ENCODE assay signal across 22 mouse cellular contexts in genomic region chr3:41321808-41322207, GRCm38 (mm10).
DNase-seq lines count a peak whose midpoint lies in the region; ATAC-seq and TF ChIP-seq lines count a peak whose summit lies in the region.
"Had no signal": no experiment of that assay in that cellular context is flagged by ENCODE, and none has a peak within 500 bp of the region (broad histone marks: within the 10 kb centered on the region; RNA-seq: fewer than 3 reads in every experiment).

No protein-coding gene starts in this region.

- no peak for TF ChIP-seq CTCF in heart, postnatal 0 days (IDR thresholded peaks at IDR 0.05; ENCODE audit: low read depth)

- H3K27me3 ChIP-seq in heart, embryonic 12.5 days (replicated peaks) = no peaks in the 10 kb centered on the region
- no peaks in the 10 kb centered on the region for H3K27me3 ChIP-seq in heart, postnatal 0 days (ENCODE audit: control insufficient read depth, insufficient read depth, low read length)
- H3K27me3 ChIP-seq: embryonic facial prominence, embryonic 15.5 days; hindbrain, embryonic 12.5 days; midbrain, embryonic 12.5 days had no signal

- no peak overlapping the region for H3K27ac ChIP-seq in heart, embryonic 12.5 days (ENCODE audit: poor library complexity, severe bottlenecking)
- H3K27ac ChIP-seq in heart, postnatal 0 days (ENCODE audit: low read depth) = no peak overlapping the region
- H3K27ac ChIP-seq: embryonic facial prominence, embryonic 15.5 days; hindbrain, embryonic 12.5 days; limb, embryonic 12.5 days; midbrain, embryonic 12.5 days; stomach, postnatal 0 days had no signal

- no peak for ATAC-seq in heart, embryonic 12.5 days (ENCODE audit: insufficient number of reproducible peaks, low FRiP score)
- peak; percentile 47 for ATAC-seq in heart, postnatal 0 days (ENCODE audit: insufficient read depth, low read depth)
- ATAC-seq in monocyte, adult 5-6 weeks (replicated peaks; ENCODE audit: insufficient number of reproducible peaks, low FRiP score, low TSS enrichment, poor library complexity, severe bottlenecking) = no peak
- ATAC-seq: forebrain, embryonic 16.5 days; intestine, postnatal 0 days; liver, postnatal 0 days had no signal

- H3K4me2 ChIP-seq in heart, embryonic 12.5 days = no peak overlapping the region
- H3K4me2 ChIP-seq in heart, postnatal 0 days (ENCODE audit: low read depth, low read length) = no peak overlapping the region
- H3K4me2 ChIP-seq: embryonic facial prominence, embryonic 15.5 days; hindbrain, embryonic 12.5 days; limb, embryonic 12.5 days; liver, embryonic 11.5 days; midbrain, embryonic 12.5 days had no signal

- no peak overlapping the region for H3K9ac ChIP-seq in heart, embryonic 12.5 days
- H3K9ac ChIP-seq in heart, postnatal 0 days (replicated peaks; ENCODE audit: low read depth, low read length) = no peak overlapping the region
- H3K9ac ChIP-seq: embryonic facial prominence, embryonic 15.5 days; hindbrain, embryonic 12.5 days; limb, embryonic 12.5 days; liver, postnatal 0 days; midbrain, embryonic 12.5 days had no signal

- H3K4me3 ChIP-seq in heart, embryonic 12.5 days = no peak overlapping the region
- no peak overlapping the region for H3K4me3 ChIP-seq in heart, postnatal 0 days (ENCODE audit: low read depth, low read length)
- H3K4me3 ChIP-seq: embryonic facial prominence, embryonic 15.5 days; hindbrain, embryonic 12.5 days; limb, embryonic 12.5 days; midbrain, embryonic 12.5 days had no signal

- H3K4me1 ChIP-seq in heart, embryonic 12.5 days (replicated peaks) = no peaks in the 10 kb centered on the region
- H3K4me1 ChIP-seq in heart, postnatal 0 days (ENCODE audit: control insufficient read depth, insufficient read depth) = peaks cover 10% of the 10 kb centered on the region
- H3K4me1 ChIP-seq: hindbrain, embryonic 12.5 days; midbrain, embryonic 12.5 days had no signal

- TF ChIP-seq EP300 in heart, postnatal 0 days (IDR thresholded peaks at IDR 0.05; ENCODE audit: low read depth) = no peak

- WGBS in heart, embryonic 12.5 days = 63% methylated on average over 1 of the region's 1 CpGs
- WGBS in heart, postnatal 0 days = 25% methylated on average over 1 of the region's 1 CpGs

- no peaks in the 10 kb centered on the region for H3K36me3 ChIP-seq in heart, embryonic 12.5 days
- no peaks in the 10 kb centered on the region for H3K36me3 ChIP-seq in heart, postnatal 0 days (replicated peaks; ENCODE audit: control insufficient read depth, insufficient read depth, low read length)
- H3K36me3 ChIP-seq: embryonic facial prominence, embryonic 15.5 days; hindbrain, embryonic 12.5 days; limb, embryonic 12.5 days; midbrain, embryonic 12.5 days had no signal

- peak; percentile 44 to 55 for DNase-seq in heart, adult 18-20 months
- DNase-seq in B cell, adult 2 months = peak; percentile 19 to 25
- no peak for DNase-seq in heart, postnatal 0 days (ENCODE audit: low spot score)
- DNase-seq in lung, postnatal 36 days = peak; percentile 23
- DNase-seq in thymus, postnatal 14 days = no peak
- DNase-seq in embryo, embryonic 11 days = no peak
- DNase-seq: adrenal gland, adult 8-10 months; cerebellum, adult 18-20 months; cerebellum, postnatal 25 days; gastrocnemius, postnatal 25 days; kidney, postnatal 25 days; liver, postnatal 0 days had no signal

- H3K9me3 ChIP-seq in heart, embryonic 12.5 days (replicated peaks) = peaks cover 10% of the 10 kb centered on the region
- H3K9me3 ChIP-seq in heart, postnatal 0 days (replicated peaks; ENCODE audit: control insufficient read depth, low read length) = no peaks in the 10 kb centered on the region
- H3K9me3 ChIP-seq: hindbrain, embryonic 12.5 days; midbrain, embryonic 12.5 days had no signal

Comparison
In these comparisons a context has a peak if more than half of its experiments do, and no peak if none do; other contexts are left out.
1. DNase-seq: peak in heart, adult 18-20 months (2 of 2), B cell, adult 2 months (2 of 2) and lung, postnatal 36 days (single experiment); none in heart, postnatal 0 days (single experiment), thymus, postnatal 14 days (single experiment) and embryo, embryonic 11 days (single experiment).